Mouse (Mus musculus): ENCODE results near the gene Gsn. TPM values are rescaled to one million over a fixed set of nuclear protein-coding genes. Genes with fewer than 3 reads are reported as not detected.

Gsn gene
- polyA plus RNA-seq, 1 experiment from 2014 or later, result 190 TPM

GRCm38 (mm10) chr2:35278371-35279210, 22.4 kb downstream of the Gsn start:
- no peak overlapping the region for H3K27ac ChIP-seq (ENCODE audit: low read depth)
- WGBS, result 75% methylated on average over 7 of the region's 7 CpGs

GRCm38 (mm10) chr2:35280001-35280400, 23.8 kb downstream of the Gsn start:
- 71% methylated on average over 3 of the region's 3 CpGs for WGBS
- Histone ChIP-seq H3K4me2 (ENCODE audit: low read length) (no peak overlapping the region), H3K27ac (ENCODE audit: low read depth) (no peak overlapping the region), H3K4me1 (replicated peaks; ENCODE audit: control insufficient read depth, insufficient read depth, low read length) (peaks cover 12% of the 10 kb centered on the region), H3K9ac (ENCODE audit: low read length) (no peak overlapping the region), H3K27me3 (replicated peaks; ENCODE audit: control insufficient read depth, insufficient read depth, low read length) (peaks cover 19% of the 10 kb centered on the region), H3K36me3 (ENCODE audit: control insufficient read depth, insufficient read depth, low read length) (peaks cover 4% of the 10 kb centered on the region; the same call in 1 of the 2 replicates), H3K9me3 (ENCODE audit: control insufficient read depth, low read length) (no peaks in the 10 kb centered on the region), H3K4me3 (ENCODE audit: low read depth, low read length) (no peak overlapping the region)
- ATAC-seq (replicated peaks; ENCODE audit: low FRiP score, low TSS enrichment, low read depth), result no peak
- DNase-seq (ENCODE audit: low spot score), result no peak

More at GRCm38 (mm10) chr2:35278371-35279210, 22.4 kb downstream of the Gsn start:
- Histone ChIP-seq H3K9ac (ENCODE audit: low read length) (no peak overlapping the region), H3K9me3 (ENCODE audit: control insufficient read depth, low read length) (no peaks in the 10 kb centered on the region), H3K27me3 (replicated peaks; ENCODE audit: control insufficient read depth, insufficient read depth, low read length) (peaks cover 19% of the 10 kb centered on the region), H3K4me1 (replicated peaks; ENCODE audit: control insufficient read depth, insufficient read depth, low read length) (peaks cover 12% of the 10 kb centered on the region), H3K4me2 (ENCODE audit: low read length) (no peak overlapping the region), H3K36me3 (ENCODE audit: control insufficient read depth, insufficient read depth, low read length) (no peaks in the 10 kb centered on the region), H3K4me3 (ENCODE audit: low read depth, low read length) (no peak overlapping the region)
- no peak for ATAC-seq (replicated peaks; ENCODE audit: low FRiP score, low TSS enrichment, low read depth)
- DNase-seq (ENCODE audit: low spot score), result no peak

- Histone ChIP-seq H3K27me3 (replicated peaks; ENCODE audit: control insufficient read depth, insufficient read depth, low read length) (peaks cover 19% of the 10 kb centered on the region), H3K4me3 (ENCODE audit: low read depth, low read length) (peak overlapping the region; percentile 40), H3K36me3 (ENCODE audit: control insufficient read depth, insufficient read depth, low read length) (peaks cover 15% of the 10 kb centered on the region), H3K27ac (ENCODE audit: low read depth) (no peak overlapping the region), H3K9ac (ENCODE audit: low read length) (peak overlapping the region; percentile 45), H3K4me2 (ENCODE audit: low read length) (peak overlapping the region; percentile 66), H3K9me3 (ENCODE audit: control insufficient read depth, low read length) (no peaks in the 10 kb centered on the region), H3K4me1 (replicated peaks; ENCODE audit: control insufficient read depth, insufficient read depth, low read length) (peaks cover 12% of the 10 kb centered on the region)
- ATAC-seq (replicated peaks; ENCODE audit: low FRiP score, low TSS enrichment, low read depth) (peak; percentile 34; the same call in 1 of the 2 replicates), DNase-seq (ENCODE audit: low spot score) (peak; percentile 61)
- WGBS, result 4% methylated on average over 32 of the region's 32 CpGs
These were observed 26.0 kb downstream of the Gsn start for GRCm38 (mm10) chr2:35282214-35282613.

GRCm38 (mm10) chr2:35283997-35284396, 27.8 kb downstream of the Gsn start:
- peaks cover 15% of the 10 kb centered on the region for H3K36me3 ChIP-seq (ENCODE audit: control insufficient read depth, insufficient read depth, low read length)
- H3K4me3 ChIP-seq (ENCODE audit: low read depth, low read length), result no peak overlapping the region
- peaks cover 12% of the 10 kb centered on the region for H3K4me1 ChIP-seq (replicated peaks; ENCODE audit: control insufficient read depth, insufficient read depth, low read length)
- peaks cover 19% of the 10 kb centered on the region for H3K27me3 ChIP-seq (replicated peaks; ENCODE audit: control insufficient read depth, insufficient read depth, low read length)
- DNase-seq (ENCODE audit: low spot score), result no peak
- no peaks in the 10 kb centered on the region for H3K9me3 ChIP-seq (ENCODE audit: control insufficient read depth, low read length)
- H3K9ac ChIP-seq (ENCODE audit: low read length), result no peak overlapping the region
- no peak overlapping the region for H3K4me2 ChIP-seq (ENCODE audit: low read length)
- ATAC-seq (replicated peaks; ENCODE audit: low FRiP score, low TSS enrichment, low read depth), result no peak
- 91% methylated on average over 4 of the region's 4 CpGs for WGBS
- H3K27ac ChIP-seq (ENCODE audit: low read depth), result no peak overlapping the region

- no peak overlapping the region for H3K4me2 ChIP-seq (ENCODE audit: low read length)
- H3K27ac ChIP-seq (ENCODE audit: low read depth), result no peak overlapping the region
- peaks cover 12% of the 10 kb centered on the region for H3K4me1 ChIP-seq (replicated peaks; ENCODE audit: control insufficient read depth, insufficient read depth, low read length)
- H3K9ac ChIP-seq (ENCODE audit: low read length), result no peak overlapping the region
- peaks cover 19% of the 10 kb centered on the region for H3K27me3 ChIP-seq (replicated peaks; ENCODE audit: control insufficient read depth, insufficient read depth, low read length)
- H3K36me3 ChIP-seq (ENCODE audit: control insufficient read depth, insufficient read depth, low read length), result peaks cover 15% of the 10 kb centered on the region
- no peaks in the 10 kb centered on the region for H3K9me3 ChIP-seq (ENCODE audit: control insufficient read depth, low read length)
- ATAC-seq (replicated peaks; ENCODE audit: low FRiP score, low TSS enrichment, low read depth) (no peak), DNase-seq (ENCODE audit: low spot score) (no peak)
- WGBS, result 88% methylated on average over 5 of the region's 5 CpGs
- H3K4me3 ChIP-seq (ENCODE audit: low read depth, low read length), result no peak overlapping the region
These were observed 29.0 kb downstream of the Gsn start for GRCm38 (mm10) chr2:35285209-35285608.

GRCm38 (mm10) chr2:35287017-35287620, 30.9 kb downstream of the Gsn start:
- DNase-seq (ENCODE audit: low spot score), result no peak

GRCm38 (mm10) chr2:35288758-35289635, 32.8 kb downstream of the Gsn start:
- no peaks in the 10 kb centered on the region for H3K9me3 ChIP-seq (ENCODE audit: control insufficient read depth, low read length)
- DNase-seq (ENCODE audit: low spot score) (peak; percentile 96), ATAC-seq (replicated peaks; ENCODE audit: low FRiP score, low TSS enrichment, low read depth) (peak; percentile 30; the same call in 1 of the 2 replicates)
- 44% methylated on average over 13 of the region's 13 CpGs for WGBS
- H3K27me3 ChIP-seq (replicated peaks; ENCODE audit: control insufficient read depth, insufficient read depth, low read length), result no peaks in the 10 kb centered on the region
- no peak overlapping the region for H3K4me3 ChIP-seq (ENCODE audit: low read depth, low read length)
- peaks cover 28% of the 10 kb centered on the region for H3K36me3 ChIP-seq (ENCODE audit: control insufficient read depth, insufficient read depth, low read length)
- H3K4me2 ChIP-seq (ENCODE audit: low read length), result no peak overlapping the region
- no peak overlapping the region for H3K9ac ChIP-seq (ENCODE audit: low read length)
- H3K27ac ChIP-seq (ENCODE audit: low read depth), result no peak overlapping the region
- no peaks in the 10 kb centered on the region; the same call in 1 of the 2 replicates for H3K4me1 ChIP-seq (replicated peaks; ENCODE audit: control insufficient read depth, insufficient read depth, low read length)

More at GRCm38 (mm10) chr2:35287017-35287620, 30.9 kb downstream of the Gsn start:
- Histone ChIP-seq H3K9me3 (ENCODE audit: control insufficient read depth, low read length) (no peaks in the 10 kb centered on the region), H3K4me2 (ENCODE audit: low read length) (no peak overlapping the region), H3K36me3 (ENCODE audit: control insufficient read depth, insufficient read depth, low read length) (peaks cover 27% of the 10 kb centered on the region), H3K9ac (ENCODE audit: low read length) (no peak overlapping the region), H3K27ac (ENCODE audit: low read depth) (no peak overlapping the region), H3K27me3 (replicated peaks; ENCODE audit: control insufficient read depth, insufficient read depth, low read length) (peaks cover 10% of the 10 kb centered on the region; the same call in 1 of the 2 replicates), H3K4me3 (ENCODE audit: low read depth, low read length) (no peak overlapping the region), H3K4me1 (replicated peaks; ENCODE audit: control insufficient read depth, insufficient read depth, low read length) (peaks cover 6% of the 10 kb centered on the region; the same call in 1 of the 2 replicates)
- 89% methylated on average over 12 of the region's 12 CpGs for WGBS
- no peak for ATAC-seq (replicated peaks; ENCODE audit: low FRiP score, low TSS enrichment, low read depth)

GRCm38 (mm10) chr2:35291856-35292255, 35.7 kb downstream of the Gsn start:
- H3K4me3 ChIP-seq (ENCODE audit: low read depth, low read length), result no peak overlapping the region
- DNase-seq (ENCODE audit: low spot score), result peak; percentile 78
- H3K4me2 ChIP-seq (ENCODE audit: low read length), result no peak overlapping the region
- no peak overlapping the region for H3K9ac ChIP-seq (ENCODE audit: low read length)
- no peaks in the 10 kb centered on the region; the same call in 1 of the 2 replicates for H3K4me1 ChIP-seq (replicated peaks; ENCODE audit: control insufficient read depth, insufficient read depth, low read length)
- H3K27me3 ChIP-seq (replicated peaks; ENCODE audit: control insufficient read depth, insufficient read depth, low read length), result no peaks in the 10 kb centered on the region
- H3K27ac ChIP-seq (ENCODE audit: low read depth), result no peak overlapping the region
- H3K9me3 ChIP-seq (ENCODE audit: control insufficient read depth, low read length), result no peaks in the 10 kb centered on the region
- ATAC-seq (replicated peaks; ENCODE audit: low FRiP score, low TSS enrichment, low read depth), result no peak
- 20% methylated on average over 3 of the region's 3 CpGs for WGBS
- H3K36me3 ChIP-seq (ENCODE audit: control insufficient read depth, insufficient read depth, low read length), result peaks cover 37% of the 10 kb centered on the region
